ENCODE assay signal across 25 mouse cellular contexts in the genomic region with DNA sequence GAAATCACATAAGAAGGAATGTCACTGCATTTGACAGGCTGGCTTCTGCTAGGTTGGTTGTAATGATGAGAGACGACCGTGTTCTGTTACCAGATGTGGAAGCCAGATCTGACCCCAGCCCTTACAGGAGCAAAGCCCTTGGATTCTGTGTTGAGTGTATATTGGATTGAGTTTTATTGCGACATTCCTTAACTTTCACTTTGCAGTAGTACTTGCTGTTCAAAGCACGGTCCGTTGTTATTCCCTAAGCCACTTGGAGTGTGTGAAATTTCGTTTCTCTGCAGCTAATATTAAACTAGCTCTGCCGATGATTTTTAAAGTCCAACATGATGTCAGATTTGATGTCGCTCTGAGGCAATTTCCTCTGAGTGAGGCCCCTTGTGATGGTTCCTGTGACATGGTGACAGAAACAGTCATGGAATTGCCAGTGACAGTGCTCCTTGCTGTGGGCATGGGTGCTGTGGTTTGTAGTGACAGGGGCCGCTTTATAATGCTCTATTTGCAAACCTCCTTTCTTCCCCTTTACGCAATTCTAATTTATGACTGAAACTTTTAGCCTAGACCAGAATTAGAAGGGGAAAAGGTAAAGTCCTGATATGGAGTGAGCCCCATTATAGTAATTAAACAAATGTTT. TPM values are rescaled to one million over a fixed set of nuclear protein-coding genes. Genes with fewer than 3 reads are reported as not detected.
"Had no signal": no experiment of that assay in that cellular context is flagged by ENCODE, and none has a peak within 500 bp of the region (broad histone marks: within the 10 kb centered on the region; RNA-seq: fewer than 3 reads in every experiment).

No protein-coding gene starts in this region.

- H3K27ac ChIP-seq: intestine, embryonic 15.5 days; kidney, embryonic 15.5 days; limb, embryonic 10.5 days; limb, embryonic 13.5 days; liver, embryonic 13.5 days; macrophage; midbrain, embryonic 12.5 days; midbrain, embryonic 15.5 days; neural tube, embryonic 12.5 days; neural tube, embryonic 15.5 days; stomach, embryonic 15.5 days had no signal

- H3K36me3 ChIP-seq: intestine, embryonic 15.5 days; kidney, embryonic 15.5 days; limb, embryonic 10.5 days; limb, embryonic 13.5 days; liver, embryonic 13.5 days; midbrain, embryonic 12.5 days; midbrain, embryonic 15.5 days; neural tube, embryonic 12.5 days; neural tube, embryonic 15.5 days; stomach, embryonic 15.5 days had no signal

- H3K9me3 ChIP-seq: intestine, embryonic 15.5 days; kidney, embryonic 15.5 days; limb, embryonic 10.5 days; limb, embryonic 13.5 days; liver, embryonic 13.5 days; midbrain, embryonic 12.5 days; midbrain, embryonic 15.5 days; neural tube, embryonic 12.5 days; neural tube, embryonic 15.5 days; stomach, embryonic 15.5 days had no signal

- H3K4me1 ChIP-seq: intestine, embryonic 15.5 days had no signal

- DNase-seq: kidney, adult 11 months; kidney, adult 8-10 months; kidney, postnatal 10 days; kidney, postnatal 36 days; liver, embryonic 13.5 days; lung, adult 18-20 months; lung, postnatal 14 days; retina, postnatal 1 day; right cerebral cortex, postnatal 25 days; spleen, adult 18-20 months; thymus, postnatal 36 days had no signal

- ATAC-seq: intestine, embryonic 15.5 days; midbrain, embryonic 15.5 days had no signal

- H3K4me2 ChIP-seq: intestine, embryonic 15.5 days; kidney, embryonic 15.5 days; limb, embryonic 13.5 days; liver, embryonic 13.5 days; midbrain, embryonic 12.5 days; midbrain, embryonic 15.5 days; neural tube, embryonic 12.5 days; neural tube, embryonic 15.5 days; stomach, embryonic 15.5 days had no signal

- H3K4me3 ChIP-seq: intestine, embryonic 15.5 days; kidney, embryonic 15.5 days; limb, embryonic 10.5 days; limb, embryonic 13.5 days; liver, embryonic 13.5 days; midbrain, embryonic 12.5 days; midbrain, embryonic 15.5 days; neural tube, embryonic 12.5 days; neural tube, embryonic 15.5 days; stomach, embryonic 15.5 days had no signal

- H3K9ac ChIP-seq: intestine, embryonic 15.5 days; kidney, embryonic 15.5 days; limb, embryonic 13.5 days; liver, embryonic 13.5 days; midbrain, embryonic 12.5 days; midbrain, embryonic 15.5 days; neural tube, embryonic 12.5 days; neural tube, embryonic 15.5 days; stomach, embryonic 15.5 days had no signal

- H3K27me3 ChIP-seq: intestine, embryonic 15.5 days; kidney, embryonic 15.5 days; limb, embryonic 13.5 days; midbrain, embryonic 12.5 days; midbrain, embryonic 15.5 days; neural tube, embryonic 12.5 days; neural tube, embryonic 15.5 days; stomach, embryonic 15.5 days had no signal

RNA-seq across cellular contexts. Expression of a gene that starts 19.4 kb away (rescaled TPM):
- total RNA-seq: layer of hippocampus, adult 8-10 months; left cerebral cortex, adult 18-20 months; left cerebral cortex, postnatal 25 days had no signal
- polyA plus RNA-seq: intestine, embryonic 15.5 days; kidney, embryonic 15.5 days; limb, embryonic 10.5 days; limb, embryonic 13.5 days; macrophage; midbrain, embryonic 12.5 days; neural tube, embryonic 12.5 days; neural tube, embryonic 15.5 days; thymus, postnatal 0 days had no signal
